Mouse (Mus musculus) kidney, adult 8-10 months (tissue): ENCODE measurements at regions not wholly inside any gene's neighbourhood (a gene's known extent, or its start where the extent isn't known, plus 50 kb on each side); places are given as distances from the start of the nearest gene placed in this dataset.

ENCODE experiments used
- DNase-seq, 2 experiments: peaks; one replicate each; pipeline ENCODE4 v3.0.0; 2022

GRCm38 (mm10) chr6:94759649-94760048 lies 59.7 kb upstream of the Lrig1 start:
- no peak for DNase-seq

- DNase-seq, result no peak
Measured at GRCm38 (mm10) chr6:94756006-94756405, 56.0 kb upstream of the Lrig1 start.

- no peak for DNase-seq
Measured at GRCm38 (mm10) chr6:94755297-94755831, 55.4 kb upstream of the Lrig1 start.

GRCm38 (mm10) chr6:94754522-94754921 lies 54.6 kb upstream of the Lrig1 start:
- DNase-seq, result no peak

- DNase-seq, result no peak
Measured at GRCm38 (mm10) chr6:94751101-94751440, 51.1 kb upstream of the Lrig1 start.

GRCm38 (mm10) chr6:94750228-94751100 lies 50.5 kb upstream of the Lrig1 start:
- DNase-seq, result no peak
